Mouse (Mus musculus): Measurements from ENCODE around the gene Elmod3. TPM values are rescaled to one million over a fixed set of nuclear protein-coding genes. Genes with fewer than 3 reads are reported as not detected.
A peak's percentile ranks its signal among the peaks of the same experiment; 100 is the strongest.
"Not testable (repeated sequence)": the region's sequence is repeated elsewhere in the genome, so short reads cannot be mapped to it uniquely, and the experiment has no call there.

Gene Elmod3
- polyA plus RNA-seq, 1 experiment from 2014 or later = 23.9 TPM

DNA sequence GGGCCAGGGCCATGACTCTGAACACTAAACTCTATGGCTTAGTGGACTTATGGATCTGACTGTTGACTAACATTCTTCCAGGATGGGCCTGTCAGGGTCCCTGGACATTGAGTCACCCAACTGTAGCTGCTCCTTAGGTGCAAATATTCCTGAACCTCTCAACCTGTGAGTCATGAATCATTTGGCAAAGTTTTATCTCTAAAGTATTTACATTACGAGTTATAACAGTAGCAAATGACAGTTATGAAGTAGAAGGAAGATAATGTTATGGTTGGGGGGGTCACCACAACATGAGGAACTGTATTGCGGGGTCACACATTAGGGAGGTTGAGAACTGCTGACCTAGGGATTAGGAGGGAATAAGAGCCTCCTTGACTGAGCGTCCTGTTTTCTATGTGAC, 50.4 kb downstream of the Elmod3 start:
- H3K36me3 ChIP-seq = no peaks in the 10 kb centered on the region
- H3K27me3 ChIP-seq = no peaks in the 10 kb centered on the region
- no peak overlapping the region for H3K9ac ChIP-seq
- H3K9me3 ChIP-seq (replicated peaks) = no peaks in the 10 kb centered on the region
- peaks cover 57% of the 10 kb centered on the region for H3K4me1 ChIP-seq
- no peak for ATAC-seq (ENCODE audit: insufficient number of reproducible peaks, low FRiP score, low TSS enrichment, low read depth)
- H3K27ac ChIP-seq (replicated peaks) = no peak overlapping the region
- no peak overlapping the region for H3K4me3 ChIP-seq (replicated peaks)
- 90% methylated on average over 3 of the region's 3 CpGs for WGBS
- no peak overlapping the region for H3K4me2 ChIP-seq (replicated peaks)

DNA sequence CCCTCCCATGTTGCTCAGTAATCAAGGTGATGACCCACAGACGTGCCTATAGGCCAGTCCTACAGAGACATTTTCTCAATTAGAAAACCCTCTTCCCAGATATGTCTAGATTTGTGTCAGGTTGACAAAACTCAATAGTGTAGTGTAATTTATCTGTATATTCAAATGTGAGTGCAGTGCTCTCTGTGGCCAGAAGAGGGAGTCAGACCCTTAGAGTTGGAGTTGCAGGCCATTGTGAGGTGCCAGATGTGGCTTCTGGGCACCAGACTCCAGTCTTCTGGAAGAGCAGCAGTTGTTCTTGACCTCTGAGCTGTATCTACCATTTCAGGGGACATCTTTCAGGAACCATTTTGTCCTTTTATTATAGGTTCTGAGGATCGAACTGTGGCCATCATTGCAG, 51.1 kb downstream of the Elmod3 start:
- no peaks in the 10 kb centered on the region for H3K9me3 ChIP-seq (replicated peaks)
- no peaks in the 10 kb centered on the region for H3K36me3 ChIP-seq
- H3K4me2 ChIP-seq (replicated peaks) = no peak overlapping the region
- H3K4me1 ChIP-seq = peaks cover 51% of the 10 kb centered on the region
- no peak for ATAC-seq (ENCODE audit: insufficient number of reproducible peaks, low FRiP score, low TSS enrichment, low read depth)
- 95% methylated on average over 2 of the region's 2 CpGs for WGBS
- no peak overlapping the region for H3K4me3 ChIP-seq (replicated peaks)
- H3K9ac ChIP-seq = no peak overlapping the region
- H3K27me3 ChIP-seq = no peaks in the 10 kb centered on the region
- no peak overlapping the region for H3K27ac ChIP-seq (replicated peaks)

DNA sequence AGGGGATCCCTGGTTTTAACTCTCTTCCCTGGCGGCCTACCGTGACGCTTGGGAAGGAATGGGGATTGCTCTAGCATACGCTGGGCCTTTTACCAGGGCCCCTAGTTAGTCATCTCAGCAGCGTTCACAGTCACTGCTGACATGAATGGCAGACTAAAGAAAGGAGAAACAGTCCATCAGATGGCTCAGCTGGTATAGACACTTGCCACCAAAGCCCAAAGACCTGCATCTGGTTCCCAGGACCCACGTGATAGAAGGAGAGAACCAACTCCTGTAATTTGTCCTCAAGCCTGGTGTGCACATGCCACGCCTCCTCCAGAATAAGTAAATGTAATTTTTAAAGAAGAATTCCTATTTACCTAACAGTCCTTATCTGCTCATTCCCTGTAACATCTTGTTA, 52.8 kb downstream of the Elmod3 start:
- no peak overlapping the region for H3K4me3 ChIP-seq (replicated peaks)
- H3K9me3 ChIP-seq (replicated peaks) = no peaks in the 10 kb centered on the region
- peaks cover 34% of the 10 kb centered on the region for H3K4me1 ChIP-seq
- no peaks in the 10 kb centered on the region for H3K36me3 ChIP-seq
- ATAC-seq (ENCODE audit: insufficient number of reproducible peaks, low FRiP score, low TSS enrichment, low read depth) = no peak
- no peak overlapping the region for H3K27ac ChIP-seq (replicated peaks)
- no peaks in the 10 kb centered on the region for H3K27me3 ChIP-seq
- H3K9ac ChIP-seq = no peak overlapping the region
- 47% methylated on average over 7 of the region's 7 CpGs for WGBS
- no peak overlapping the region; the same call in 1 of the 2 replicates for H3K4me2 ChIP-seq (replicated peaks)

DNA sequence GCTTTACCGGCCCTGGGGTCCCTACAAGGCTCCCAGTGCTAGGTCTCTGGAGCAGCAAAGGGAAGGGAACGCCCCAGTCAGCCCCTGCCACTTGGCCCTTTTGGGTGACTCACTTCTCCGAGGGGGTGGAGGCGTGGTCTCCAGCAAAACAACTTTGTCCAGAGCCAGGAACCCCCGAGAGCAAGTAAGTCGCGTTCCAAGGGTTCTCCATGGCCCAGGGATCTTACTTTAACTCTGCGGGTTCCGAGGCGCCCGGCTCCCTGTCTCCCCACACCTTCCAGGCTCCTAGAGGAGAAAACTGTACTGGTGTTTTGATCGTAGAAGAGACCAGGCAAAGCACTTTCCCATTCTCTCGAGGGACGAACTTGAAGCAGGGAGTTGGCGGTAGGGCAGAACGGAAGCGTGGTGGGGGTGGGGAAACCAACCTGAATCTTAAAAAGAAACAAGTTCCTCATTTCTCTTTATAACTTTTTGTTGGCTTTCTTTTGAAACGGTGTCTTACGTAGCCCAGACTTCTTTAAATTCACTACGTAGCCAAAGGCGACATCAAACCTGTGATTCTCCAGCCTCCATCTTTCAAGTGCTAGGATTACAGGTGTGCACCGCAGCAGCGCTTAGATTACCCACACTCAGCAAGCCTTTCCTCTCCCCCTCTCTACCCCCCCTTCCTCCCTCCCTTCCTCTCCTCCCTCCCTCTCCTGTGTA, 53.8 kb downstream of the Elmod3 start, which contains the start of gene Capg:
Gene Capg (plus strand): TSS at position 109 of the 705 bp plus-strand sequence.
- Histone ChIP-seq H3K27me3 (no peaks in the 10 kb centered on the region), H3K36me3 (no peaks in the 10 kb centered on the region), H3K4me3 (replicated peaks) (peak within 1 kb of the TSS; percentile 36), H3K27ac (replicated peaks) (peak within 1 kb of the TSS; percentile 76), H3K9me3 (replicated peaks) (no peaks in the 10 kb centered on the region), H3K9ac (peak within 1 kb of the TSS; percentile 27), H3K4me1 (peaks cover 27% of the 10 kb centered on the region), H3K4me2 (replicated peaks) (peak within 1 kb of the TSS; percentile 46)
- WGBS = 6% methylated on average over 23 of the region's 23 CpGs
- peak; percentile 50; the same call in 1 of the 2 replicates for ATAC-seq (ENCODE audit: insufficient number of reproducible peaks, low FRiP score, low TSS enrichment, low read depth)

DNA sequence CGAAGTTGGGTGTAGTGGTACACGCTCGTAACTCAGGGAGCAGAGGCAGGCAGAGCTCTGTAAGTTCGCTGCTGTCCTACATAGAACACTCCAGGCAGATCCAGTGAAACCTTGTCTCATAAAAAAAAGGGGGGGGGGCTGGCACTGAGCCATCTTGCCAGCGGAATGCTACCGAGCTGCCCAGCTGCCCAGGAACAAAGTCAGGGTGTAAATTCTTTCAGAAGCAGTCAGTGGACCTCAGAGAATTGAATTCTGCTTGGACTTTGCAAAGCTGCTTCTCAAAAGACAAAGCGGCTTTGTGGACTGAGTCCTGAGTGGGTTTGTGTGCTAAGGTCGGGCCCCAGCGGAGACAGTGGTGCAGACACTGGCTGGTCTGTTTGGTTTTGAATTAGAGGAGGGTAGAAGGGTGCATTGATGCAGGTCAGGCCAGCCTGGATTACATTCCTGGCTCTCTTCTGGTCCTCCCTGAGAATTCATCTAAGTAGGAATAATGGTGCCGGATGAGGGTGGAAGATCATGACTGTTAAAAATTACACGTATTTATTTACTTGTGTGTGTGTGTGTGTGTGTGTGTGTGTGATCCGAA, 54.9 kb downstream of the Elmod3 start:
- Histone ChIP-seq H3K9ac (no peak overlapping the region), H3K9me3 (replicated peaks) (no peaks in the 10 kb centered on the region), H3K36me3 (no peaks in the 10 kb centered on the region), H3K27ac (replicated peaks) (no peak overlapping the region), H3K4me1 (peaks cover 24% of the 10 kb centered on the region), H3K27me3 (no peaks in the 10 kb centered on the region), H3K4me3 (replicated peaks) (no peak overlapping the region), H3K4me2 (replicated peaks) (no peak overlapping the region)
- WGBS = 75% methylated on average over 12 of the region's 12 CpGs
- no peak for ATAC-seq (ENCODE audit: insufficient number of reproducible peaks, low FRiP score, low TSS enrichment, low read depth)

DNA sequence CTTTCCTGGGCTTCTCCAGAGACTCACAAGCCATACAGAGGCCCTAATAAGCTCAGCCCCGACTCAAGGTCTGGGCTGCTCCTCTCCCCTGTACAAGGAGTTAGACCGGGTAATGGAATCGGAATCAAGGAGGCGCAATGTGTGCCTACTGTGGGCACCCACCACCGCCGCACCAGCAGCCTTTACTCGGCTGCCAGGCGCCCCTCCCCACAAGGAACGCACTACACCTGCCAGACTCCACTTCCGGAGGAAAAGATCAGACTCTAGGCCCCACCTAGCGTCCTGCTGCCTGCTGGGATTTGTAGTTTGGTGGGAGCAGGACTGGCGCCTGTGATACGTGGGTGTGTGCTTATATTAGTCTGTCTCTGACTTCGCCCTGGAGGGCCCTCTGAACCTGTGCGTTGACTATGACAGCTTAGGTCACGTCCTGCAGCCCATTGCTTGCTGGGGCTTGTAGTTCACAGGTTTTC, 59.6 kb downstream of the Elmod3 start:
- Histone ChIP-seq H3K4me2 (replicated peaks) (peak overlapping the region; percentile 71), H3K4me1 (peaks cover 26% of the 10 kb centered on the region), H3K27me3 (no peaks in the 10 kb centered on the region), H3K9me3 (replicated peaks) (no peaks in the 10 kb centered on the region), H3K27ac (replicated peaks) (peak overlapping the region; percentile 63), H3K4me3 (replicated peaks) (peak overlapping the region; percentile 54), H3K9ac (peak overlapping the region; percentile 26), H3K36me3 (no peaks in the 10 kb centered on the region)
- WGBS = 5% methylated on average over 16 of the region's 16 CpGs
- peak; percentile 89 for ATAC-seq (ENCODE audit: insufficient number of reproducible peaks, low FRiP score, low TSS enrichment, low read depth)

DNA sequence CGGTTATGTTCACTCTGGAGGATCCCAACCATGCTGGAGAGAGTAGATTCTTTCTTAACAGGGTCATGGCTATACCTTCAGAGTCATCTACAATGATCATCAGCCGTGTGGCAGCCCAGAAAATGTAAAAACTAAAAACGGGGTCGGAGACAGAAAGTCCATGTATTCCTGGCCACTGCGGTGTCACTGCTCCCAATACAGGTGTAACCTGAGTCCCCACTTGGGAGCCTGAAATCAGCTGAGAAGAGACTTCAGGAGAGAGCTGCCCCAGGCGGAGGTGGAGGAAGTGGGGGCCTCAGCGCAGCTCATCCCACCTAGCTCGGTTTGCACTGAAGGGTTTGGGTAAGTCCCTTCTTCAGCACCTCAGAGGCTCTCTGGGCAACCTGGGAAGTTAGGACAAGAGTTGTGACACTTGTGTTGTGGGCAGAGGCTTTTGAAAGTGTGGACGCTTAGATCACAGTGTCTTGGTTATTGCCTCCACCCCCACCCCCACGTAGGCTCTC, 60.2 kb downstream of the Elmod3 start:
- Histone ChIP-seq H3K27ac (replicated peaks) (peak overlapping the region; percentile 63), H3K9ac (peak overlapping the region; percentile 26), H3K27me3 (no peaks in the 10 kb centered on the region), H3K4me1 (peaks cover 26% of the 10 kb centered on the region), H3K4me2 (replicated peaks) (peak overlapping the region; percentile 71), H3K4me3 (replicated peaks) (peak overlapping the region; percentile 54), H3K9me3 (replicated peaks) (no peaks in the 10 kb centered on the region), H3K36me3 (no peaks in the 10 kb centered on the region)
- ATAC-seq (ENCODE audit: insufficient number of reproducible peaks, low FRiP score, low TSS enrichment, low read depth) = no peak
- 36% methylated on average over 10 of the region's 10 CpGs for WGBS

DNA sequence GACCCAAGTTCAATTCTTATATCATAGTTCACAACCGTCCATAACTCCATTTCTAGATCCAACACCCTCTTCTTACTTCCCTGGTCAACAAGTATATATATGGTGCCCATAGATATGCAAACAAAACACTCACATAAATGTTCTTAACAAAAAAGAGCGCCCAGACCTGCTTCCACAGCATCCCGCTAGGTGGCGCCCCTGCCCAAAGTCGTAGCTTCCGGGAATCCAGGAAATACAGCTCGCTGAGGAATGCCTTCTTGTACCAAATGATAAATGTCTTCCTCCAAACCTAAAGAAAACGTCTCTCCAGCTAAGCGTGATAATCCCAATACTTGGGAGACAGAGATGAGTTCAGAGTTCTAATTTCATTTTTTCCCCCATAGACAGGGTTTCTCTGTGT, 63.0 kb downstream of the Elmod3 start:
- Histone ChIP-seq H3K27me3 (no peaks in the 10 kb centered on the region), H3K4me1 (peaks cover 34% of the 10 kb centered on the region), H3K4me2 (replicated peaks) (peak overlapping the region; percentile 35), H3K4me3 (replicated peaks) (no peak overlapping the region), H3K36me3 (no peaks in the 10 kb centered on the region), H3K27ac (replicated peaks) (no peak overlapping the region), H3K9ac (no peak overlapping the region), H3K9me3 (replicated peaks) (no peaks in the 10 kb centered on the region)
- no peak for ATAC-seq (ENCODE audit: insufficient number of reproducible peaks, low FRiP score, low TSS enrichment, low read depth)
- WGBS = 2% methylated on average over 9 of the region's 9 CpGs

DNA sequence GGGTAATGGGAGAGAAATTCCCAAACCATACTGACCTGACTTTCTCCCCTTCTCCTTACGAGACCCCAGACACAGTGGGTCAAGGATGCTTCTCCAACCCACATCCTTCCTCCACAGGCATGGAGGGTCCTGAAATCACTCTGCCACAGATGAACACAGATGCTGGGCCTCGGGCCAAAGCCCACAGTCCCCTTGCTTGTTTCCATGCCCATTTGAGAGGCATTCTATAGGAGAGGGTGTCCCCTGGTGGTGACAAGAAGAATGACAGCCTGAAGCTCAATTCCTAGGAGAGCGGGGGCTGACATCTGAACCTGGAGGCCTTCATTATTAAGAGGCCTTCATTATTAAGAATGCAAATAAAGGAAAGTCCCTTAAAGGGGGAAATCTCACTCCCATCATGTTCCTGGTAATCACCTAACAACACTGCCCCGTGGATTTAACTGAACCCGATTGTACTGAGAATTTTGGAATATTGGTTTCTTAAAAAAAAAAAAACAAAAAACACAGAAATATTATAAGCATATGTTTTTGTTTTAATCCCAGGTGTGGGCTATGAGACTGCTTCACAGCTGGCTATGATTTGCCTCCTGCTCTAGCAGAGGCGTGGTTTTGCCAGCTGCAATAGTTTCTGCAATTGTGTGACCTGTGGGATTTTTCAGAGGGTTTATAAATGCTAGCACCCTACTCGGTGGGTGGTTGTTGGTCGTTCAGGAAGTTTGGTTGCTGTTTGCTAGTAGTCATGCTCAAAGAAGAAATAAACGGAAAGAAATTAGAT, 64.0 kb downstream of the Elmod3 start:
- no peak overlapping the region; the same call in 1 of the 2 replicates for H3K27ac ChIP-seq (replicated peaks)
- H3K36me3 ChIP-seq = no peaks in the 10 kb centered on the region
- peaks cover 34% of the 10 kb centered on the region for H3K4me1 ChIP-seq
- H3K27me3 ChIP-seq = no peaks in the 10 kb centered on the region
- H3K4me3 ChIP-seq (replicated peaks) = no peak overlapping the region
- H3K9ac ChIP-seq = no peak overlapping the region
- no peaks in the 10 kb centered on the region for H3K9me3 ChIP-seq (replicated peaks)
- peak; percentile 68 for ATAC-seq (ENCODE audit: insufficient number of reproducible peaks, low FRiP score, low TSS enrichment, low read depth)
- no peak overlapping the region for H3K4me2 ChIP-seq (replicated peaks)
- 16% methylated on average over 9 of the region's 9 CpGs for WGBS

DNA sequence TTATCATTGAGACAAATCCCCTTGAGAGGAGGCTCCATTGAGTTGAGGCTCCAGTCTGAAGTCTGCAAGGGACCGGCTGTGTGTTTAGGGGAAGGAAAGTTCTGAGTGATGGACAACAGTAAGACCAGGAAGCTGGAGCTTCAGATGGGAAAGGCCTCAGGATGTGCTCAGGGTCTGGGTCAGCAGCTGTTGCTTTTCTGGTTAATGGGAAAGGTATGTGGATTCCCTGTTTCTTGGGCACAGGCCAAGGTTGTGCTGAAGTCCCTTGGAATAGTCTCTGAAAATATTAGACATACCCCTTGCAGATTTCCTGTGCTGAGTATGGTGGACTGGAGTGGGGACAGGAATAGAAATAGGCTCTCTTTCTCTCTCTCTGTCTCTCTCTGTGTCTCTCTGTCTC, 64.7 kb downstream of the Elmod3 start:
- H3K4me3 ChIP-seq (replicated peaks); H3K4me2 ChIP-seq (replicated peaks); H3K9ac ChIP-seq; H3K9me3 ChIP-seq (replicated peaks); H3K36me3 ChIP-seq; H3K27me3 ChIP-seq; H3K27ac ChIP-seq (replicated peaks): not testable (repeated sequence)
- peaks cover 29% of the 10 kb centered on the region for H3K4me1 ChIP-seq
- WGBS = 6% methylated on average over 1 of the region's 1 CpGs
- peak; percentile 49; the same call in 1 of the 2 replicates for ATAC-seq (ENCODE audit: insufficient number of reproducible peaks, low FRiP score, low TSS enrichment, low read depth)

DNA sequence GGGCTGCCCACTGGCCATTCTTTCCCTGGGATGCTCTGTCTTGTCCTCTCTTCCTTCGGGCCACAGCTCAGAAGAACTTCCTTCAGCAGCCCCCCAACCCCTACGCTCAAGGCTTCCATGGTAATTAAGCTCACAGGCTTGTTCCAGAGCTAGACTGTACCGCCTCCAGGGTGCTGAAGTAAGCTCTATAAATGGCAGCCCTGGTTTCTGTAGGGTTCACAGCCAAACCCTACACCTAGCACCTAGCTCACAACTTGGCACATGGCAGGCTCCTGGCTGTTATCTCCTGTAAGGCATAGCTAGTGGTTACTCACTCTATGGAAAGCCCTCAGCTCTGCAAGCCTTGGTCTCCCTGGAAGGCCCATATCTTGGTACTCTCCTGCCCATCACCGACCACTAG, 65.6 kb downstream of the Elmod3 start:
- H3K9me3 ChIP-seq (replicated peaks) = no peaks in the 10 kb centered on the region
- WGBS = 67% methylated on average over 4 of the region's 4 CpGs
- no peaks in the 10 kb centered on the region for H3K36me3 ChIP-seq
- H3K4me2 ChIP-seq (replicated peaks) = no peak overlapping the region
- no peaks in the 10 kb centered on the region for H3K27me3 ChIP-seq
- no peak overlapping the region for H3K9ac ChIP-seq
- no peak overlapping the region for H3K4me3 ChIP-seq (replicated peaks)
- ATAC-seq (ENCODE audit: insufficient number of reproducible peaks, low FRiP score, low TSS enrichment, low read depth) = no peak
- H3K4me1 ChIP-seq = peaks cover 20% of the 10 kb centered on the region; the same call in 1 of the 2 replicates
- no peak overlapping the region for H3K27ac ChIP-seq (replicated peaks)
